Mouse (Mus musculus): Measurements from ENCODE around the gene Dlg4.
A peak's percentile ranks its signal among the peaks of the same experiment; 100 is the strongest.
"Not testable (repeated sequence)": the region's sequence is repeated elsewhere in the genome, so short reads cannot be mapped to it uniquely, and the experiment has no call there.

The Dlg4 gene

GRCm38 (mm10) chr11:70049816-70050215 is 33.1 kb downstream of the Dlg4 start:
- DNase-seq (ENCODE audit: low read depth) = no peak

GRCm38 (mm10) chr11:70053156-70053555 is 36.4 kb downstream of the Dlg4 start:
- DNase-seq (ENCODE audit: low read depth) = peak; percentile 43

DNA sequence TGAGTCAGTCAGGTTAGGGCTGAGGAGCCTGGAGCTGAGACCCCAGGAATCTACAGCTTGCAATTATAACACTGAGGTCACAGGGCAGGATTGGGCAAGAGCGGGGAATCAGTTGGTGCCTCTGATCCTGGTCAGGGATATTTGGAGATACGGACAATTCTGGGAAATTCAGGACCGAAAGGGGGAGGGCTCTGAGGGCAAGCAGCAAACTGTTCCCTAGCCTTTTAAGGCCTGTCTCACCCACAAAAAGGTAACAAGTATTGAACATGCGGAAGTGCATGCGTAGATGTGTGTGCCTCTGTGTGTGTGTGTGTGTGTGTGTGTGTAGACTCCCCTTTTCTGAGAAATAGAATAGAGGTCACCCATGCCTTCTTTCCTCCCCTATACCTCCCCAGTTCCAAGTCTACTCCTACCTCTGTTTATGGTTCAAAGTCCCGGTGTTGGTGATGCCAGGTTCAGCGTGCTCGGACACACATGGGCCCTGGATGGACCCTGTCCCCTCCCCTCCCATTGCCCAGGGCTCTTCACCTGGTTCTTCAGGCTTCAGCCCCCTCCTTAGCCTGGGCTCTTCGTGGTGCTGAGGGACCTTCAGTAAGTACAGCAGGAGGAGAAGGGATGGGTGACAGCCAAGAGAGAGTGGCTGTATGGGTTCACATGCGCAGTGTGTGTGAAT is 37.3 kb downstream of the Dlg4 start, which contains the start of gene Asgr1:
Asgr1 (plus strand) TSS at position 188 of the 673 bp plus-strand sequence.
- DNase-seq (ENCODE audit: low read depth) = peak; percentile 26

- peak; percentile 87 for DNase-seq (ENCODE audit: low read depth)
Measured at GRCm38 (mm10) chr11:70055618-70056214, 39.0 kb downstream of the Dlg4 start.

GRCm38 (mm10) chr11:70057805-70058204 is 41.1 kb downstream of the Dlg4 start:
- DNase-seq (ENCODE audit: low read depth) = no peak

GRCm38 (mm10) chr11:70059930-70060329 is 43.2 kb downstream of the Dlg4 start:
- DNase-seq (ENCODE audit: low read depth) = no peak

GRCm38 (mm10) chr11:70063053-70063452 is 46.3 kb downstream of the Dlg4 start:
- DNase-seq (ENCODE audit: low read depth) = no peak

GRCm38 (mm10) chr11:70066701-70067100 is 50.0 kb downstream of the Dlg4 start:
- DNase-seq (ENCODE audit: low read depth) = no peak

GRCm38 (mm10) chr11:70068245-70068644 is 51.5 kb downstream of the Dlg4 start:
- no peak for DNase-seq (ENCODE audit: low read depth)

DNA sequence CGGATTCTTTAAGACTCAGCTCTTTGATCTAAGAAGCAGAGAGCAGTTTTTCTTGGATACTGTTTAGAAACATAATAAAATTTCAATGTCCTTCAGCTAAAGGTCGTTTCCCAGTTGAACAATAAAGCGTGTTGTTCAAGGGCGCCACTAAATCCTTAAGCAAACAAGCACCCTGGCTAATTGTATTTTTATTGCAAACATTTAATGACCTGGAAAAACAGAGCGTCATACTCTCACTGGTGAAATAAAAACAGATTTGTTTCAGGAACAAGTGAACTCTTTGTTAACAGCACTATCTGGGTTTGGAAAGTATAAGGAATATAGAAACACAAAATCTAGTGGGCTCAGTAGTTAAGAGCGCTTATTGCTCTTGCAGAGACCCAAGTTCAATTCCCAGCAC is 53.3 kb downstream of the Dlg4 start:
- DNase-seq (ENCODE audit: low read depth) = no peak

DNA sequence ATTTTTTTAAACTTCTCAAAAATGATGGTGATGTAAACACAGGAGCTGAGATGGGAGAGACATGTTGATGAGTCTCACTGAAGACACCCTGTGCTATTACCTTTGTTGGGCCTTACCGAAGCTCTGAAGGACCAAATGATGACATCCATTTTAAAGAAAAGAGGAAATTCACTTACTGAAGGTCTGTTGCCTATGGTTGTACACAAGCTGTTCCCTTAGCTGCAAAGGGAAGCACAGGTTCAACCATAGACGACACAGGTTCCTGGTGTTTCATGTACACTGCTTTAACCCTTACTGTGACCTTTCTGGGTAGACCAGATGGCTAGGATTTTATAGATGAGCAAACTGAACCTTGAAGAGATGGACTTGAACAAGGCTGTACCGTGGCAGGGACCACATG is 53.9 kb downstream of the Dlg4 start:
- not testable (repeated sequence) for DNase-seq (ENCODE audit: low read depth)

DNA sequence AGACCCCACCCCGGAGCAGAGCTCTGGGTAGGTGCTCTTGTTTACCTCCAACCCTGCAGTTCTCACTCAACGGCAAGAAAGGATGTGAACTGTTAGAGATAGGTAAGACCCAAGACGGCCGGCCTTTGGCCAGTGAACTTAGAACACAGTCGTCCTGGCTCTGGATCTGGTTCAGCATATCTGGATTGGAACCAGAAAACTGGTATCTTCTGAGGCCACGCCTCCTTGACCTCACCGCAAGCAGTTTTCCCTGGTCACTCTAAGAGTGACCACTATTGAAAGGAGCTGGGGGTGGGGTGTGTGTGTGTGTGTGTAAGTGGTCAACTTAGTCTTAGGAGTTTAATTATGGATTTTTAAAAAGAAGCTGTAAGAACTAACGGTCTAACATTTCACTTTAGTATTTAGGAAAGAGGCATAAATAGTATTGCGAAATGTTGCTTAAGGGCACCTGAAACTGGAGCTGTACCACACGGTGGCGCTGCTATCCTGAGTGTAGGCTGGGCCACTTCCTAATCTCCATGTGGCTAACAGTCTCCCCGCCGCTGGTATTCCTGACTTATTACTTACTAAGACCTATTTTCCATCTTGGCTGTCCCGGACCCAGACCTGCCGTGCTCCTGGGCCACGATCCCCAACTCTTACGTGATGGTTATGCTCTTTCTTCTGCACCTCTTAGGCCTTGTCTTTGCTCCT is 57.8 kb downstream of the Dlg4 start:
- DNase-seq (ENCODE audit: low read depth) = peak; percentile 94

- DNase-seq (ENCODE audit: low read depth) = peak; percentile 81
Measured at GRCm38 (mm10) chr11:70075581-70075980, 58.8 kb downstream of the Dlg4 start.

- no peak for DNase-seq (ENCODE audit: low read depth)
Measured at GRCm38 (mm10) chr11:70077441-70077840, 60.7 kb downstream of the Dlg4 start.

DNA sequence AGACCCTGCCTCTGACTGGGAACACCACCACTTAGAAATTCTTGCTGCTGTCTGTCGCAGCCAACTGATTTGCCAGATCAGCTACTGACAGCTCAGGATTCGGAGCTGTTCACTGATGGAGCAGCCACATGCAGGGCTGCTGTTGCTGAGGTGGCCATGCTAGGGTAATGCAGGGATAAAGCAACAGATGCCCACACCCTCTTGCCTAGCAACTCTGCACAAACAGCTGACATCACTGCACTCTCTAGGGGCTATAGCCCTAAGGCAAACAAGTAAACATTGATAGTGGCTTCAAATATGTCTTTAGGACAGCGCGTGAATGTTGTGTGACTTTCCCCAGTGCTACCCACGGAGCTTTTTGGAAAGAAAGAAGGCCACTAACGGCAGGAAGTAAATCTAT is 62.4 kb downstream of the Dlg4 start:
- DNase-seq (ENCODE audit: low read depth) = no peak

DNA sequence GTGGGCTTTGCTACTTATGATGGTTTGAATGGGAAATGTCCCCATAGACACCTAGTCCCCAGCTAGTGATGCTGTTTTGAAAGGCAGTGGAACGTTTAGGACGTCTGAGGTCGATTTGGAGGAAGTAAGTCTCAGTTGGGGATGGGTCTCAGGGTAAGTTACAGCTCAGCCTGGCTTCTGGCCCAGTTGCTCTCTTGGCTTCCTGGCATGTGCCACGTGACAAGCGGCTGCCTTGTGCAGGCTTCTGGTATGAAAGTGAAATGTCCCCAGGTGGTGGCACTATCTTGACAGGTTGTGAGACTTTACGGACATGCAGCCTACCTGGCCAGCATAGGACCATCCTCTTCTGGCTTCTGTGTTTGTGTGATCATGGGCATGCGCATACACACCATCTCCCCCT is 63.2 kb downstream of the Dlg4 start:
- no peak for DNase-seq (ENCODE audit: low read depth)

DNA sequence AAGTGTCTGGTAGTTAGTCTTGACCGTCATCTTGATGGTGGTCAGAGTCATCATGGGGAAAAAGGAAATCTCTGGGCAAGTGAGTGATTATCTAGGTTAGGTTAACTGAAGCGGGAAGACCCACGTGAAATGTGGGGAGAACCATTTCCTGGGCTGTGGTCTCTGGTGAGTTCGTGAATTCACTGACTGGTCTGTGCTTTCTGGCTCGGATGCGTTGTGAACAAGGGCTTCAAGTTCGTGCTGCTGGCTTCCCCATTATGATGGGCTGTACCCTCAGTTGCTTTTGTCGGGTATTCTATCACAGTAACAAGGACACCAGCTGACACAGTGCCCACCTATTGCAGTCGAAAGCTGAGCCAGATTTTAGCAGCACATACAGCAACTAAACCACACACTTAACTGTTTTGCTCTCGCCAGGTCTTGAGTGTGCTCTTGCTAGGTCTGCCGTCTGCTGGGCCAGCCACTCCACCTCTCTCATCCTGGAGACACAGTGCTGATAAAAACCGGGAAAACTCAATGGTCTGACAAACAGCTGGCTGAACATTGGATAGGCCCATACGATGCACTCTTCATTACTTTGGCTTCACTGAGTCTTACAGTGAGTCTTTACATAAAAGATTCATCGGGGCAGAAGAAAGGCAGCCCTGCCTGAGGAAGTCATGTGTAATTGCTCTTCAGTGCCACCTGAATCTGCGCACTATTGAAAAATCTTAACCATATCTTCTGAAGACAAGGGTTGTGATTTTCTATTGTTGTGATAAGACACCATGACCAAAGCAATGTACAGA is 64.3 kb downstream of the Dlg4 start:
- DNase-seq (ENCODE audit: low read depth) = no peak

- no peak for DNase-seq (ENCODE audit: low read depth)
Measured at GRCm38 (mm10) chr11:70084563-70084962, 67.8 kb downstream of the Dlg4 start.

- no peak for DNase-seq (ENCODE audit: low read depth)
Measured at GRCm38 (mm10) chr11:70091986-70092783, 75.4 kb downstream of the Dlg4 start, which contains the start of gene Asgr2. Gene Asgr2, plus strand, starts transcription at chr11:70092644.
